Mouse (Mus musculus) myocyte (in vitro differentiated cells): Measurements from ENCODE around the gene Gm48551.

ENCODE experiments used
- CEBPB ChIP-seq: IDR thresholded peaks from 2 replicates; pipeline ENCODE4 v1.6.1; 2011; ENCODE audit warnings: mild to moderate bottlenecking, moderate library complexity; ENCODE audit not compliant: poor library complexity, insufficient read depth, severe bottlenecking
- E2F4 ChIP-seq: IDR thresholded peaks from one replicate; pipeline ENCODE4 v1.6.1; 2011; ENCODE audit warnings: mild to moderate bottlenecking, control low read depth, moderate library complexity; ENCODE audit not compliant: insufficient read depth
- MAX ChIP-seq: IDR thresholded peaks from one replicate; pipeline ENCODE4 v1.6.1; 2011; ENCODE audit warnings: low read depth, mild to moderate bottlenecking, control low read depth
- MYOD1 ChIP-seq, 3 experiments: IDR thresholded peaks; one replicate each; pipeline ENCODE4 v1.6.1; 2011; ENCODE audit warnings: control low read depth in 2 of 3, low read depth in 2 of 3, mild to moderate bottlenecking in 2 of 3, moderate library complexity in 1 of 3; ENCODE audit not compliant: insufficient read length in 2 of 3, control insufficient read depth in 1 of 3
- MYOG ChIP-seq, 3 experiments: IDR thresholded peaks; one replicate each; pipeline ENCODE4 v1.6.1; 2011; ENCODE audit warnings: control low read depth in 2 of 3, low read depth in 2 of 3, mild to moderate bottlenecking in 2 of 3; ENCODE audit not compliant: insufficient read length in 2 of 3, control insufficient read depth in 1 of 3, insufficient read depth in 1 of 3
- POLR2A ChIP-seq: IDR thresholded peaks from one replicate; pipeline ENCODE4 v1.6.1; 2011; ENCODE audit warnings: low read depth, mild to moderate bottlenecking, control low read depth, moderate library complexity; ENCODE audit not compliant: insufficient read length
- POLR2AphosphoS2 ChIP-seq: IDR thresholded peaks from one replicate; pipeline ENCODE4 v1.6.1; 2011; ENCODE audit warnings: low read depth, control low read depth; ENCODE audit not compliant: insufficient read length
- REST ChIP-seq: IDR thresholded peaks from one replicate; pipeline ENCODE4 v1.6.1; 2011; ENCODE audit warnings: mild to moderate bottlenecking, control low read depth, moderate library complexity; ENCODE audit not compliant: insufficient read depth, insufficient read length
- TCF12 ChIP-seq: IDR thresholded peaks from one replicate; pipeline ENCODE4 v1.6.1; 2011; ENCODE audit warnings: mild to moderate bottlenecking, control low read depth; ENCODE audit not compliant: poor library complexity, insufficient read depth, severe bottlenecking
- USF1 ChIP-seq: IDR thresholded peaks from one replicate; pipeline ENCODE4 v1.6.1; 2011; ENCODE audit warnings: low read depth, mild to moderate bottlenecking, control low read depth, moderate library complexity

DNA sequence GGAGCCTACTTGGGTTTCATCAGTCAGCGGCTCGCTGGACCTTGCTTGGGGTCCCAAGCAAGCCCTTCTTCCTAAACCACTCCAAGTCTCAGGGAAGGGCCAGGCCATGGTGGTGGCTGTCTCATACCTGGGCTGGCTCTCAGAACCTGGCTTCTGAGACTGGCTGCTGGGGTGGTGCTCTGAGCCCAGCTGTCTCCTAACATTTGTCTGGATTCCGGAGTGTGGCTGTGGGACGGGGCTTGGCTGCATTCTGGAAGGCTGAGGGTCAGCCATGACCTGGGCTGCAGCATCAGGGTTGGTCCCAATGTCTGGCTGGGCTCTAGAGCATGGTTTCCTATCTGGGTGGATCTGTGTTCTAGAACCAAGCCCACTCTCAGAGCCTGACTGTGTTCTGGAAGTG, 47.7 kb upstream of the Gm48551 start:
- peak in 1 of 3 experiments; percentile 55 for TF ChIP-seq MYOD1 (IDR thresholded peaks at IDR 0.05; ENCODE audit: control insufficient read depth in 1 of 3, insufficient read length in 2 of 3, low read depth in 2 of 3)
- TF ChIP-seq USF1, result no peak
- peak; percentile 6 to 89 (median 38) for TF ChIP-seq MYOG (IDR thresholded peaks at IDR 0.05; ENCODE audit: control insufficient read depth in 1 of 3, insufficient read depth in 1 of 3, insufficient read length in 2 of 3, low read depth in 2 of 3)
- no peak for TF ChIP-seq POLR2A
- no peak for TF ChIP-seq CEBPB
- no peak for TF ChIP-seq REST
- TF ChIP-seq TCF12, result no peak
- TF ChIP-seq MAX, result no peak
- no peak for TF ChIP-seq E2F4
- TF ChIP-seq POLR2AphosphoS2, result no peak
